Mouse (Mus musculus) left cerebral cortex, adult 6 months (tissue): Measurements from ENCODE around the gene Gm21812. TPM values are rescaled to one million over a fixed set of nuclear protein-coding genes. Genes with fewer than 3 reads are reported as not detected.

Experiments used
- long read RNA-seq, 2 experiments: library from polyadenylated mRNA; unstranded; transcript quantifications; one replicate each; pipeline ENCODE4 v2.0.0; 2019 to 2020
- polyA plus RNA-seq: library from polyadenylated mRNA; unstranded; fragments of <200 nt; fragmentation: Nextera tagmentation; gene quantifications from 2 replicates; pipeline ENCODE4 v1.2.3, GENCODE M21; 2021

Gene Gm21812
- polyA plus RNA-seq = not detected in 2 replicates
- long read RNA-seq, experiment 1 = 0 reads
- long read RNA-seq, experiment 2 = 0 reads

DNA sequence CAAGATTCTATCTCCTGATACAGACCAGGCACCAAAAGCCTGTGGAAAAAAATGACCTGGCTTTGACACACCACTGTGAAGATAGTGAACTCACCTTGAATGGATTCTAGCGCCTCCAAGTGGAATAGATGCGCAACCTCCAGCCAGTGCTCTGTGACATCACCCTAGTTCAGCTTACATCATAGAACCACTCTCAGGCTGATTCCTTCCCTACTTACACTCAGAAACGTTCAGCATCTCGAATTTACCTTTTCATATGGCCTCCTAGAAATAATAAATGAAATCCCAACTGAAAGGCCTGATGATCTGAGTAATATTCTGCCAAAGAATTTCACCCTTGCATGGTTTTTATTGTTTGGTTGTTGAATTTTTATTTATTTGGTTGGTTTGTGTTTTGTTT, at the start of gene Gm21812:
Gene Gm21812, minus strand, starts transcription at position 101 of the 400 bp plus-strand sequence.

Other genes with a start within 250 kb of the Gm21812 start
- not detected in 2 replicates for gene Gm21292, start 213.3 kb downstream of the Gm21812 start, polyA plus RNA-seq
- not detected in 2 replicates for gene Gm21721, start 145.0 kb downstream of the Gm21812 start, polyA plus RNA-seq
- gene Gm21874, start 69.0 kb upstream of the Gm21812 start, polyA plus RNA-seq = not detected in 2 replicates